8 mouse cellular contexts compared by ENCODE assay signal in genomic region chr9:113629632-113630031, GRCm38 (mm10).
DNase-seq lines count a peak whose midpoint lies in the region; ATAC-seq and TF ChIP-seq lines count a peak whose summit lies in the region.

No protein-coding gene starts in this region.

- peak; percentile 76 for ATAC-seq in forebrain, embryonic 14.5 days
- peak; percentile 76 for ATAC-seq in midbrain, embryonic 11.5 days (ENCODE audit: low FRiP score)
- ATAC-seq in stomach, embryonic 14.5 days (ENCODE audit: insufficient number of reproducible peaks, insufficient read depth, low FRiP score, low read depth), result peak; percentile 28; the same call in 1 of the 2 replicates

- H3K36me3 ChIP-seq in thymus, adult 2 months (ENCODE audit: control insufficient read depth, insufficient read depth, low read length), result no peaks in the 10 kb centered on the region
- H3K36me3 ChIP-seq in forebrain, embryonic 14.5 days (ENCODE audit: control insufficient read depth, insufficient read depth, low read length), result no peaks in the 10 kb centered on the region
- no peaks in the 10 kb centered on the region for H3K36me3 ChIP-seq in midbrain, embryonic 11.5 days (ENCODE audit: control insufficient read depth, insufficient read depth, low read length)
- no peaks in the 10 kb centered on the region for H3K36me3 ChIP-seq in stomach, embryonic 14.5 days (ENCODE audit: control insufficient read depth, insufficient read depth, low read length)

- H3K4me3 ChIP-seq in thymus, adult 2 months (ENCODE audit: control insufficient read depth, insufficient read depth, low read length), result no peak overlapping the region
- no peak overlapping the region for H3K4me3 ChIP-seq in forebrain, embryonic 14.5 days (ENCODE audit: low read depth, low read length)
- H3K4me3 ChIP-seq in midbrain, embryonic 11.5 days (ENCODE audit: low read depth, low read length), result no peak overlapping the region
- H3K4me3 ChIP-seq in stomach, embryonic 14.5 days (ENCODE audit: low read depth, low read length), result no peak overlapping the region

- peak overlapping the region; percentile 6; the same call in 1 of the 2 replicates for H3K9ac ChIP-seq in forebrain, embryonic 14.5 days (ENCODE audit: low read length)
- no peak overlapping the region; the same call in 1 of the 2 replicates for H3K9ac ChIP-seq in midbrain, embryonic 11.5 days (ENCODE audit: low read length)
- H3K9ac ChIP-seq in stomach, embryonic 14.5 days (replicated peaks; ENCODE audit: low read depth, low read length), result no peak overlapping the region

- 12% methylated on average over 9 of the region's 9 CpGs for WGBS in thymus, adult 2 months
- WGBS in forebrain, embryonic 14.5 days, result 1% methylated on average over 9 of the region's 9 CpGs
- WGBS in midbrain, embryonic 11.5 days, result 5% methylated on average over 9 of the region's 9 CpGs
- WGBS in stomach, embryonic 14.5 days, result 15% methylated on average over 9 of the region's 9 CpGs

- TF ChIP-seq CTCF in thymus, adult 2 months (IDR thresholded peaks at IDR 0.05; ENCODE audit: borderline replicate concordance, control insufficient read depth, extremely low read depth, insufficient read depth, low read length, poor library complexity), result no peak

- H3K27me3 ChIP-seq in thymus, adult 2 months (ENCODE audit: control insufficient read depth, insufficient read depth, low read length), result no peaks in the 10 kb centered on the region
- H3K27me3 ChIP-seq in forebrain, embryonic 14.5 days (replicated peaks; ENCODE audit: control insufficient read depth, insufficient read depth, low read length), result no peaks in the 10 kb centered on the region
- no peaks in the 10 kb centered on the region for H3K27me3 ChIP-seq in midbrain, embryonic 11.5 days (ENCODE audit: control insufficient read depth, insufficient read depth, low read length)
- H3K27me3 ChIP-seq in stomach, embryonic 14.5 days (ENCODE audit: control insufficient read depth, insufficient read depth, low read length), result no peaks in the 10 kb centered on the region

- no peak overlapping the region for H3K27ac ChIP-seq in thymus, adult 2 months (ENCODE audit: control insufficient read depth, insufficient read depth, low read length)
- H3K27ac ChIP-seq in forebrain, embryonic 14.5 days (ENCODE audit: low read depth, low read length), result no peak overlapping the region
- H3K27ac ChIP-seq in midbrain, embryonic 11.5 days (ENCODE audit: low read depth, low read length), result no peak overlapping the region
- no peak overlapping the region for H3K27ac ChIP-seq in stomach, embryonic 14.5 days (ENCODE audit: low read length)

- H3K9me3 ChIP-seq in forebrain, embryonic 14.5 days (replicated peaks; ENCODE audit: control insufficient read depth, low read length), result no peaks in the 10 kb centered on the region
- no peaks in the 10 kb centered on the region for H3K9me3 ChIP-seq in midbrain, embryonic 11.5 days (ENCODE audit: control insufficient read depth, low read length)
- no peaks in the 10 kb centered on the region for H3K9me3 ChIP-seq in stomach, embryonic 14.5 days (ENCODE audit: control insufficient read depth, low read depth, low read length)

- H3K4me1 ChIP-seq in thymus, adult 2 months (replicated peaks; ENCODE audit: control insufficient read depth, insufficient read depth, low read length), result no peaks in the 10 kb centered on the region
- no peaks in the 10 kb centered on the region for H3K4me1 ChIP-seq in forebrain, embryonic 14.5 days (ENCODE audit: control insufficient read depth, insufficient read depth, low read length)
- H3K4me1 ChIP-seq in midbrain, embryonic 11.5 days (ENCODE audit: control insufficient read depth, insufficient read depth, low read length), result no peaks in the 10 kb centered on the region
- H3K4me1 ChIP-seq in stomach, embryonic 14.5 days (ENCODE audit: control insufficient read depth, insufficient read depth, low read length), result no peaks in the 10 kb centered on the region

- no peak overlapping the region for H3K4me2 ChIP-seq in forebrain, embryonic 14.5 days (ENCODE audit: low read length)
- no peak overlapping the region for H3K4me2 ChIP-seq in midbrain, embryonic 11.5 days
- H3K4me2 ChIP-seq in stomach, embryonic 14.5 days (replicated peaks; ENCODE audit: low read depth, low read length), result no peak overlapping the region

- peak; percentile 11 for DNase-seq in thymus, adult 2 months
- no peak for DNase-seq in thymus, adult 18-20 months
- peak; percentile 68 for DNase-seq in brain, embryonic 18.5 days (ENCODE audit: low read depth, low spot score)
- peak; percentile 84 for DNase-seq in forebrain, embryonic 14.5 days (ENCODE audit: low spot score)
- peak; percentile 71 for DNase-seq in kidney, postnatal 4 days
- DNase-seq in midbrain, embryonic 11.5 days (ENCODE audit: low spot score, missing footprints), result peak; percentile 97
- DNase-seq in heart, adult 8-10 months (ENCODE audit: low spot score), result no peak

- TF ChIP-seq POLR2A in thymus, adult 2 months (IDR thresholded peaks at IDR 0.05; ENCODE audit: control insufficient read depth, extremely low read depth, insufficient read depth, low read length, poor library complexity), result no peak

Comparison
In these comparisons a context has a peak if more than half of its experiments do, and no peak if none do; other contexts are left out.
1. DNase-seq: peak in thymus, adult 2 months (single experiment), brain, embryonic 18.5 days (single experiment), forebrain, embryonic 14.5 days (single experiment), kidney, postnatal 4 days (2 of 2) and midbrain, embryonic 11.5 days (single experiment); none in thymus, adult 18-20 months (0 of 2) and heart, adult 8-10 months (single experiment).
2. Peak in every context shown above with its lines, with median percentiles within 50 percentile points of each other: ATAC-seq.